Mouse (Mus musculus) adrenal gland, adult 10 weeks (tissue): ENCODE data around the gene Fzr1. TPM values are rescaled to one million over a fixed set of nuclear protein-coding genes. Genes with fewer than 3 reads are reported as not detected.

Experiments
- polyA plus RNA-seq: library from polyadenylated mRNA; stranded (reverse); fragments of 350-450 nt; fragmentation: Illumina TruSeq; extraction: RNeasy Lipid Tissue Mini Kit (QIAGEN cat#74804); gene quantifications from one replicate; pipeline ENCODE4 v1.2.3, GENCODE M21; 2014; ENCODE audit warnings: low read depth, low replicate concordance

Gene Fzr1
- 0.35 TPM for polyA plus RNA-seq

DNA sequence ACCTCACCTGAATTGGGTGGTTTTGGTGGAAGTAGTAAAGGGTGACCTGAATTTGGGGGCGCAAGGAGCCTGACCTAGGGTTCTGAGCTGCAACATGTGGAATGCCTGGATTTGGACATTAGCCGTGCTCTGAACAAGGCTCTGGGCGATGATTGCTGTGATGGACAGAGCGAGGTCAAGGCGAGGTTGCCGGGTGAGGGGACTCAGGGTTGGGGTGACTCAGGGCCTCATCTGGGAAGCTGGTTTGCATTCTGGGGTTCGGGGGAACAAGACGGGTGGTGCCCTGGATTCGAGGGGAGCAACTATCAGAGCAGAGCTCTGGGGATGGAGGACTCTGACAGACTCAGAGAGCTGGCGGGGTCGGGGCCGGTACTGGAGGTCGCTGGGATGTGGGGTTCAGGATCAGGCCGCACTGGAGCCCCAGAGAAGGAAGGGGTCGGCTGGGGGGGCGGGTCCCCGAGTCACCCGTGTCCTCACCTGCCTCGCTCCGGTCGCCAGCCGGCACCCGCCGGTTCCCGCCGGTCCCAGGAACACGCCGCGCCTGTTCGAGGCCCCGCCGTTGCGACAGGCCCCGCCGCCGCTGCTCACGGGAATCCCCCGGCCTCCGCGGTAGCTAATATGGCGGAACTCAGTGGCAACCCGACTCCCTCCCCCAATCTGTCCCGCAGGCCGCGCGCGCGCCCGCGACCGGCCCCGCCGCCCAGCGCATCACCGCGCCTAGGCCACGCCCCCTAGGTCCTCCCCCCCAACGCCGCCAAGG, at the start of gene Fzr1:
Gene Fzr1, minus strand, starts transcription at position 724 of the 760 bp plus-strand sequence.

DNA sequence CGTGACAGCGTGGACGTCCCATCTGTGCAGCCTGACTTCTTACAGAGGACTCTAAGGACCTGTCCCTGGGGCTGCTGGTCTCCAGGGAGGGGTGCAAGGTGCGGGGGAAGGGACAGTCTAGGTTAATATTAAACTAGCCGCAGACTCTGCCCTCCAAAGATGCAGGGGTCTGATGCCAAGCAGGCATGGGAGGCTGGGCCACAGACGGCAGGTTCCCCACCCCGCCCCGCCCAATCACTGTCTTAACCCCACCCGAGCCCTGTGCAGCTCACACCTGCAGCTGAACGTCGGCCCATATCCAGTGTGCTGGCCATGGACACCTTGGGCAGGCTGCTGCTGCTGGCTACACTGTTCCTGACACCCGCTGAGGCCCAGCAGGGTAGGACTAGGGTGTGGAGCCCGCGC, 14.5 kb upstream of the Fzr1 start, which contains the start of gene Smim24:
Gene Smim24, plus strand, starts transcription at position 271 of the 405 bp plus-strand sequence.

DNA sequence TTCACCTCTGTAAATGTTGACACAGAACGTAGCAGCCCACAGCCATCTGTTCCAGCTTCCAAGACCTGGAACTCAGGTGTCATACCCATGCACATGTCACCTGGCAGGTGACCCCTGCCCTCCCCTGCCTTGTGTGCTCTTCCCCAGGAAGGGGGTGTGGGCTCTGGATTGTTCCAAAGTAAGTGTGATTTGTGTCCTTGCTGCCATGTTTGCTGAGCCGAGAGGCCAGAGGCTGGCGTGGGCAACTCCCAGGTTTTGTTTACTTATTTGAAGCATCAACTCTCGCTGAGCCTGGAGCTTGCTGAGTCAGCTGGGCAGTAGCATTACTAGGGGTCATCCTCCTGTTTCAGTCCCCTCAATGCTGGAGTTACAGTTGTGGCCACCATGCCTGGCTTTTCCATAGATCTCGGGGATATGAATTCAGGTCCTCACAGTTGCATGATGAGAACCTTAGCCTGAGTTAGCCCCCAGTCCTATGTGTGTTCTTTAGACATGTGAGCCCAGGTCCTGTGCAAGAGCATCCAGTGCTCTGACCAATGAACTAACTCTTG, 10.3 kb upstream of the Fzr1 start, which contains the start of gene Gm48552:
Gene Gm48552, plus strand, starts transcription at position 501 of the 551 bp plus-strand sequence.

DNA sequence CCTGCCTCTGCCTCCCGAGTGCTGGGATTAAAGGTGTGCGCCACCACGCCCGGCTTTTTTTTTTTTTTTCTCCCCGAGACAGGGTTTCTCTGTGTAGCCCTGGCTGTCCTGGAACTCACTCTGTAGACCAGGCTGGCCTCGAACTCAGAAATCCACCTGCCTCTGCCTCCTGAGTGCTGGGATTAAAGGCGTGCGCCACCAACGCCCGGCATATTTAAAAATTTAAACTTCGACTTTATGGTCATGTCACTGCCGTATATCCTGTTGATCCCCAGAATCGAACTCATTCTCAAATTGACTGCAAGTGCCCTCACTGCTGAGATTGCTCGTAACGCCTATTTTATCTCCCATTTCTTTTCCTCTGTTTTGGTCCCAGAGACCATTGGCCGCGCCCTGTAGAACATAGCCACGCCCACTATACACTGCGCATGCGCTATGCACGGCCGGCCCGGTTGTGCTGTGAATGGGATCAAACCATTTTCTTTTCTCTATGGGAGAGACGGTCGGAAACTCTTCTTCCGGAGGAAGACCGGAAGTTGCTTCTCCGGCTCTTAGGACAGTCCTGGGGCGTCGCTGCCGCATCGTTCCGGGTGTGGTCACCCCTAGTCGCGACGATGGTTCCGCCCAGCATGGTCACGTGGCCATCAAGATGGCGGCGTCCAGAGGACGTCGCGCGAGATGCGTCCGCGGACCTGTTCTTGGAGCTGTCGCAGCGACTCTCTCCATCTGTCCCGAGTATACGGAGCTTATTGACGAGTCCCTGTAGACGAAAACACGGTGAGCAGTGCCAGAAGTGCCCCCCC, 5.7 kb upstream of the Fzr1 start, which contains the start of the genes Dohh and Gm48551:
Gene Dohh, plus strand, starts transcription at position 627 of the 803 bp plus-strand sequence.
Gene Gm48551, plus strand, starts transcription at position 665 of the 803 bp plus-strand sequence.

DNA sequence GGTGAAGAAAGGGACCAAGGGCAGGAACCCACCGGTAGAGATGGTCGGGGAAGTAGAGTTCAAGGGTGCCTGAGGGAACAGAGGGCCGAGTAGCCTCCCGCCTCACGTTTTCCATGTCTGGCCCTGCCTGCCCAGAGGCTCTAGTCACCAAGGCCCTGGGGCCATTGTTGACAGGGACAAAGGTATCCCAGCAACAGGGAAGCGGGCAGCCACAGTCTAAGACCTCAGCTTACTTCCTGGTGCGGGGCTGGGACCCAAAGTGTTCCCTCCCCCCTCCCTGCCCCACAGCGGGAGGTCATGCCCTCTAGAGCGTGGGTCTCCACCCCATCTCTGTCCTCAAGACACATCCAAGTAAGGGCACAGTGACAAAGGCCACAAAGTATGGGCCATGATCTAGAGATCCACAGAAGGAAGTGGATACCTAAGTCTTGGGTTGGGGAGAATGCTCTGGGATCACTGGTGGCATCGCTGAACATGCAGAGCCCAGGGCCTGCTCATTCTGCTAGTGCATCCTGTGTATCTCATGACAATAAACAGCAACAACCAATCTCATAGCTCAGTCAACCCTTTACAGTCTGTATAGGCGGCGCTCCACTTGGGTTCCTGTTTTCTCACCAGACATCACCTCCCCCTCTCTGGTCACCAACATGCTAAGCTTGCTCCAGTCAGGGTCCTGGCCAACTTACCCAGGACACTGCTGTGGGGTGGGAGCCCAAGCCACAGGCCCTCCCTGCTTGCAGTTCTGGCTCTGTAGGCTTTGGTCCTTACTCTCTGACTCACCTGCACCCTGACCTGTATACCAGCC, 12.4 kb downstream of the Fzr1 start, which contains the start of gene 4930404N11Rik:
Gene 4930404N11Rik, minus strand, starts transcription at position 145 of the 805 bp plus-strand sequence.

DNA sequence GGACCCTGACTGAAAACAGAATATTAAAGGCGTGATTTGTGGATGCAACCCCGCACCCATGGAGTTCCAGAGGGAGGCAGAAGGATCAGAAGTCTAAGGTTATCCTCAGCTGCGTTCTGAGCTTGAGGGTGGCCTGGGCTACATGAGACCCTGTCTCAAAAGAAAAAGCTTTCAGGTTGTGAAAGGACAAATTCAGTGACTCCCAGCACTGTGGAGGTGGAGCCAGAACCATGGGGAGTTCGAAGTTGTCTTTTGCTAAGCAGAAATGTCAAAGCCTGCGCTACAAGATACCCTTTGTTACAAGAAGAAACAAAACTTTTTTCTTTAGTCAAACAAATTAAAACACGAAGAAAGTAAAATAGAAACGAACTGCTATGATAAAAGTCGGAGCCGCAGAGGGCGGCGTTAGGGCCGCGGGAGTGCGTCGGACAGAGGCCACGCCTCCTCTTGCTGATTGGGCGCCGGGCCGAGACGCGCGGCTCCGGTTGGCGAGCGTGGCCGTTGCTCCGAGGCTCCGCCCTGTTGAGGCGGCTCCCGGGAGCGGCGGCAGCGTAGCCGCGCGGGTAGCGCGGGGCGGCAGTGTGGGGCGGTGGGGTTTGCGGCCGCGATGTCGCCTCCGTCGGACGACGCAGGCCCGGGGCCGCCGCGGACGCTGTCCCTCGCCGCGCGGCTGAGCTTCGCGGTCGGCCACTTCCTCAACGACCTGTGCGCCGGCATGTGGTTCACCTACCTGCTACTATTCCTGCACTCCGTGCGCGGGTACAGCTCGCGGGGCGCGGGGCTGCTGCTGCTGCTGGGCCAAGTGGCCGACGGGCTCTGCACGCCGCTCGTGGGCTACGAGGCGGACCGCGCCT, 21.1 kb downstream of the Fzr1 start, which contains the start of gene Mfsd12:
Gene Mfsd12, plus strand, starts transcription at position 501 of the 854 bp plus-strand sequence.

DNA sequence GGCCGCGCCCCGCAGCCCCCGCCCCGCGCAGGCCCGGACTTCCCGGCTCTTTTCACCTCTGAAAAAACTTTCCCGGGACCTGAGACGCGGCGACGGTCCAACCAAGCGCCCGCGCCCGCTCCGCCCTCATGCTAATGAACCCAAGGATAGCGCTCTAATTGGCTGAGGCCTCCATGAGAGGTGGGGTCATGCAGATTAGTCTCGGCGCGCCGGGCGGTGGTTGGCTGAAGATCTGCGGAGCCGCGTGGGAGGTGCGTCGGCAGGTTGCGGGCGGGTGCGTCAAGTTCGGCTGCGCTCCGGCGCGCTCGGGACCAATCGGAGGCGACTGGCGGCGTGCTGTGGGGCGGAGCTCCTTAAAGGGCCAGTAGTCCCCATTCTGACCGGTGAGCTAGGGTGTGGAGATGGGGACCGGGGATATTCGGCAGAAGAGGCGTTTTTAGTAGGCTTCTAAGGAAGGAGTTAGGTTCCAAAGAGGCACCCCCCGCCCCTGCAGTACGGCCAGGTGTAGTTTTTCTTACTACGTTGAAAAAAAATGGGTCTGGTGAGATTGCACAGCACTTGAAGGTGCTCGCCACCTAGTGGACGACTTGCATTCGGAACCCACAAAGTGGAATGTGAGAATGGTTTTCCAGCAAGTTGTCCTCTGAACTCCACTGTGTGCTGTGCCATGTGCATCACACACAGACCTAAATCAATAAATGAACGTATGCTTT, 27.8 kb downstream of the Fzr1 start, which contains the start of gene Hmg20b:
Gene Hmg20b, minus strand, starts transcription at position 130 of the 713 bp plus-strand sequence.

DNA sequence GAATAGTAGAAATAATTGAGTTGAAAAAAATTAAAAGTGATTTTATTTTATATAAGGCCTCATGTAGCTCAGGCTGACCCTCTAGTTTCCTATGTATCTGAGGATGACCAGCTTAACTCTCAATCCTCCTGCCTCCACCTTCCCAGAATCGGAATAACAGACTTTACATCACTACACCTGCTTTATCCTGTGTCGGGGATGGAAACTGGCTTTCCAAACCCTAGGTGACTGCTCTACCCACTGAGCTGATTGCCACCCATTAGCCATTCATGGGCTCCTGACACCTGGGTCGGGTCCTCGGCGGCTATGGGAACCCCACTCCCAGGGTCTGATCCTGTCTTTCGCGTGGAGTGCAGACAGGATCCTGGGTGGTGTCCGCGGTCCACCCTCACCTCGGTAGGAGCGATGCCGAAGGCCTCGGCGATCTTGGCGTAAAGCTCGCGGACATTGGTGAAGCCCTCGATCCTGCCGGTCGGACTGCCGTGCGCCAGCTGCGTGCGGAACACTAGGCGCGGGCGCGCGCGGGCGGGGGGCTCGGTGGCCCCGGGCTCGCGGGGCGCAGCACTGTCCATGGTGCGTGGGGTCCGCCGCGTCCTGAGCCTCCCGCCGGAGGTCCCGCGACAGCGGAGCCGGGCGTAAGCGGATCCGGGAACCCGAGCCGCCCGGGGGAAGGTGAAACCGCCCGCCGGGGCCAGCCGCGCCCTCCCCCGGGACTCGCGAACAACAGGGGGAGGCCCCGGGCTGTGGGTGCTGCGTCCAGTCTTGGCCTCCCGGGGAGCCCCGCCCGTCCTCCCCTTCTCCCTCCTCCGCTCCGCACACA, 35.4 kb downstream of the Fzr1 start, which contains the start of gene Gipc3:
Gene Gipc3, minus strand, starts transcription at position 581 of the 820 bp plus-strand sequence.

DNA sequence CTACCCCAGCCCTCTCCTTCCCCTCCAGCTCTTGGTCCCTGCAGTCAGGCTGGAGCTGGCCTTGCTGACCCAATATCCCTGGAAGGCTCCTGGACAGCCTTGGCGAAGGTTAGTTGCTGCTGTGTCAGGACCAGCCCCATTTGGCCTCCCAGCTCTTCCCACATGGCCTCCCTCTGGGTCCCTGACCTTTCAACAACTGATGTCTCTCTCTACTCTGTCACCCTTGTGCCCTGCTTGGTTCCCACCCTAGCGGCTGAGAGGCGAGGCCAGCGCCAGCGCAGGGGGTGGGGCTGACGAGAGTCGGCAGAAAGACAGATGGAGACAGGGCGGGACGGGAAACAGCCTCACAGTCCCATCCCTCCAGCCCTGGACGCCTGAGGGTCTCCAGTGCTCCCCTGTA, 49.9 kb downstream of the Fzr1 start, which contains the start of gene Tbxa2r:
Gene Tbxa2r, plus strand, starts transcription at position 346 of the 400 bp plus-strand sequence.

DNA sequence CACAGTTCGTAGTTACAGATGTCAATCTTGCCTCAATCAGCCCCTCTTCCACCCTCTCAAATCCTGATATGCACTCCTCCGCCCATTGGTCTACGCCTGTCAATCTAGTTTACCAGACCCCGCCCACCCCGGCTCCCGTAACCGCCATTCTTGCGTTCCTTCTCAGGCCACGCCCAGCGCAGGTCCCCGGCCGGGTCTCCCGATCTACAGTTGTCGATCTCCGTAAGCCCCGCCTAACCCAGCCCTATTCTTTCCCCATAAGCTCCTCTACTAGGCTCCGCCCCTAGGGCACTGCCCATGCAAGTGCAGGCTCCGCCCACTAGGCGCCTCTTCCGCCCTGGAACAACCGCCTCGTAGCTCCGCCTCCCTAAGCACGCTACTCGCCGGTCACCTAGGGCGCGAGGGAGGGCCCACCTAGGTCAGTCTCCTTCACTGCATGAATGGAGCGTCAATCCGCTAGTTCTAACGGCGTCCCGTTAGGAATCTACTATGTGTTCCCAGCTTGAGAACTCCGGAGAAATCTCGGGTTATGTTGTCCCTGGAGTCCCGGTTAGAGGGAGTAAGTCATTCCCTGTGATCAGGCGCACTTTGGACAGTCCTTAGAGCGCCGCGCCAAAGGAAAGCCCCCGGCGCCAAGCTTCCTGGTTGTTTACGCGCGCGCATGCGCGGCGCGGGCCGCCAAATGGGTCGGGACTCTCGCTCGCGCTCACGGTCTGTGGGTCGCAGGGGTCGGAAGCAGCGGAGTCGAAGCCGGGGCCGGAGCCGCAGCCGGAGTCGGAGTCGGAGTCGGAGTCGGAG, 57.6 kb downstream of the Fzr1 start, which contains the start of gene Cactin:
Gene Cactin, plus strand, starts transcription at position 554 of the 798 bp plus-strand sequence.

Other genes with a start within 250 kb of the Fzr1 start
- gene Zbtb7a, start 243.3 kb downstream of the Fzr1 start, polyA plus RNA-seq, result 28.7 TPM
- not detected for gene Pias4, start 210.6 kb downstream of the Fzr1 start, polyA plus RNA-seq
- gene Eef2, start 201.9 kb downstream of the Fzr1 start, polyA plus RNA-seq, result 13.2 TPM
- gene Dapk3, start 195.5 kb downstream of the Fzr1 start, polyA plus RNA-seq, result not detected
- not detected for gene 4930442H23Rik, start 194.7 kb downstream of the Fzr1 start, polyA plus RNA-seq
- gene Nmrk2, start 176.5 kb downstream of the Fzr1 start, polyA plus RNA-seq, result not detected
- 0.41 TPM for gene Atcay, start 147.7 kb downstream of the Fzr1 start, polyA plus RNA-seq
- 1.2 TPM for gene Zfr2, start 145.4 kb downstream of the Fzr1 start, polyA plus RNA-seq
- not detected for gene Matk, start 125.6 kb downstream of the Fzr1 start, polyA plus RNA-seq
- gene Mrpl54, start 111.6 kb downstream of the Fzr1 start, polyA plus RNA-seq, result 2.1 TPM
- gene Apba3, start 111.6 kb downstream of the Fzr1 start, polyA plus RNA-seq, result 0.93 TPM
- gene Tjp3, start 86.9 kb downstream of the Fzr1 start, polyA plus RNA-seq, result not detected
- 2.7 TPM for gene Pip5k1c, start 85.6 kb downstream of the Fzr1 start, polyA plus RNA-seq
- gene Cactin, start 57.4 kb downstream of the Fzr1 start, polyA plus RNA-seq, result 1.1 TPM
- not detected for gene Tbxa2r, start 49.8 kb downstream of the Fzr1 start, polyA plus RNA-seq
- not detected for gene Gipc3, start 35.2 kb downstream of the Fzr1 start, polyA plus RNA-seq
- 7.1 TPM for gene Hmg20b, start 28.0 kb downstream of the Fzr1 start, polyA plus RNA-seq
- gene Mfsd12, start 21.0 kb downstream of the Fzr1 start, polyA plus RNA-seq, result 0.23 TPM
- gene 4930404N11Rik, start 12.7 kb downstream of the Fzr1 start, polyA plus RNA-seq, result not detected
- not detected for gene Dohh, start 5.9 kb upstream of the Fzr1 start, polyA plus RNA-seq
- gene Gm48551, start 6.0 kb upstream of the Fzr1 start, polyA plus RNA-seq, result not detected
- not detected for gene Gm48552, start 10.5 kb upstream of the Fzr1 start, polyA plus RNA-seq
- gene Smim24, start 14.5 kb upstream of the Fzr1 start, polyA plus RNA-seq, result not detected
- 16.6 TPM for gene Nfic, start 77.1 kb upstream of the Fzr1 start, polyA plus RNA-seq
- gene Celf5, start 104.2 kb upstream of the Fzr1 start, polyA plus RNA-seq, result 0.23 TPM
- not detected for gene Ncln, start 117.9 kb upstream of the Fzr1 start, polyA plus RNA-seq
- gene S1pr4, start 121.6 kb upstream of the Fzr1 start, polyA plus RNA-seq, result not detected
- gene Gna15, start 145.7 kb upstream of the Fzr1 start, polyA plus RNA-seq, result not detected
- 4.8 TPM for gene Gna11, start 166.7 kb upstream of the Fzr1 start, polyA plus RNA-seq
- 30.2 TPM for gene Aes, start 181.0 kb upstream of the Fzr1 start, polyA plus RNA-seq
- gene Tle2, start 196.0 kb upstream of the Fzr1 start, polyA plus RNA-seq, result 4.4 TPM
- gene Tle6, start 222.6 kb upstream of the Fzr1 start, polyA plus RNA-seq, result 2.6 TPM
- 1.3 TPM for gene BC025920, start 227.8 kb upstream of the Fzr1 start, polyA plus RNA-seq
- gene Sirt6, start 249.3 kb upstream of the Fzr1 start, polyA plus RNA-seq, result not detected